Mouse (Mus musculus): ENCODE results near the gene Efna3. TPM values are rescaled to one million over a fixed set of nuclear protein-coding genes. Genes with fewer than 3 reads are reported as not detected.

Efna3 gene
- total RNA-seq, 2 experiments from 2014 or later: 77.1 to 82.6 TPM

Other genes starting within 250 kb of the Efna3 start
- 100 to 1,000 TPM; 132 to 145 TPM for gene Rusc1, start 229.7 kb downstream of the Efna3 start, total RNA-seq (2021)
- not detected for gene Gm43738, start 221.9 kb downstream of the Efna3 start, total RNA-seq (2021)
- gene Fdps, start 221.0 kb downstream of the Efna3 start, total RNA-seq (2021): 10 to 100 TPM; 86.4 to 99.0 TPM
- not detected for gene Pklr, start 186.8 kb downstream of the Efna3 start, total RNA-seq (2021)
- 10 to 100 TPM; 10.7 to 16.7 TPM for gene Hcn3, start 162.8 kb downstream of the Efna3 start, total RNA-seq (2021)
- 10 to 100 TPM; 39.0 to 46.7 TPM for gene Clk2, start 158.2 kb downstream of the Efna3 start, total RNA-seq (2021)
- gene Scamp3, start 145.5 kb downstream of the Efna3 start, total RNA-seq (2021): 10 to 100 TPM; 67.8 to 73.3 TPM
- gene Fam189b, start 139.8 kb downstream of the Efna3 start, total RNA-seq (2021): 10 to 100 TPM; 57.1 to 61.7 TPM
- 10 to 100 TPM; 59.9 to 63.6 TPM for gene Gba, start 120.0 kb downstream of the Efna3 start, total RNA-seq (2021)
- 10 to 100 TPM; 37.0 to 50.7 TPM for gene Thbs3, start 107.8 kb downstream of the Efna3 start, total RNA-seq (2021)
- gene Mtx1, start 95.9 kb downstream of the Efna3 start, total RNA-seq (2021): 100 to 1,000 TPM; 102 TPM
- gene Muc1, start 93.9 kb downstream of the Efna3 start, total RNA-seq (2021): under 1 TPM; 0.89 to 0.91 TPM
- gene Krtcap2, start 77.0 kb downstream of the Efna3 start, total RNA-seq (2021): 10 to 100 TPM; 79.2 to 87.4 TPM
- 10 to 100 TPM; 86.4 to 96.0 TPM for gene Trim46, start 76.7 kb downstream of the Efna3 start, total RNA-seq (2021)
- gene Dpm3, start 63.6 kb downstream of the Efna3 start, total RNA-seq (2021): 10 to 100 TPM; 51.1 to 71.0 TPM
- 10 to 100 TPM; 39.5 to 49.3 TPM for gene Slc50a1, start 52.4 kb downstream of the Efna3 start, total RNA-seq (2021)
- gene Efna1, start 41.8 kb downstream of the Efna3 start, total RNA-seq (2021): 1 to 10 TPM; 7.1 to 7.6 TPM
- under 1 TPM; 0.68 to 0.98 TPM for gene Efna4, start 15.1 kb upstream of the Efna3 start, total RNA-seq (2021)
- 100 to 1,000 TPM; 109 to 112 TPM for gene Adam15, start 27.0 kb upstream of the Efna3 start, total RNA-seq (2021)
- gene Dcst2, start 39.0 kb upstream of the Efna3 start, total RNA-seq (2021): under 1 TPM; 0.20 to 0.42 TPM
- not detected for gene Dcst1, start 42.3 kb upstream of the Efna3 start, total RNA-seq (2021)
- gene Zbtb7b, start 71.8 kb upstream of the Efna3 start, total RNA-seq (2021): 10 to 100 TPM; 12.3 to 14.4 TPM
- 1 to 10 TPM; 3.7 to 5.0 TPM for gene Lenep, start 79.8 kb upstream of the Efna3 start, total RNA-seq (2021)
- gene Flad1, start 88.9 kb upstream of the Efna3 start, total RNA-seq (2021): 10 to 100 TPM; 32.4 to 33.3 TPM
- 1 to 10 TPM; 2.4 to 3.0 TPM for gene Cks1b, start 95.4 kb upstream of the Efna3 start, total RNA-seq (2021)
- 10 to 100 TPM; 11.9 to 13.5 TPM for gene Shc1, start 95.5 kb upstream of the Efna3 start, total RNA-seq (2021)
- 10 to 100 TPM; 55.4 to 59.7 TPM for gene Pygo2, start 107.2 kb upstream of the Efna3 start, total RNA-seq (2021)
- gene Pbxip1, start 113.7 kb upstream of the Efna3 start, total RNA-seq (2021): 10 to 100 TPM; 40.0 to 46.4 TPM
- 10 to 100 TPM; 31.3 to 37.9 TPM for gene Pmvk, start 131.6 kb upstream of the Efna3 start, total RNA-seq (2021)
- gene Kcnn3, start 197.2 kb upstream of the Efna3 start, total RNA-seq (2021): 10 to 100 TPM; 22.9 to 23.5 TPM